Mouse (Mus musculus) embryonic facial prominence, embryonic 12.5 days (tissue): ENCODE results near the gene Slc7a4. TPM values are rescaled to one million over a fixed set of nuclear protein-coding genes. Genes with fewer than 3 reads are reported as not detected.

Experiments
- ATAC-seq: fragments of 200-750 bp; cut with Nextera tagmentation; 2 replicates; pipeline ENCODE4 v1.8.0; 2017; ENCODE audit not compliant: insufficient number of reproducible peaks, insufficient read depth, low FRiP score, low TSS enrichment
- H3K27ac ChIP-seq: fragments of 300-500 bp; sonication (generic); 2 replicates; pipeline ENCODE4 v1.5.1; 2016; ENCODE audit warnings: mild to moderate bottlenecking
- H3K27me3 ChIP-seq: fragments of 300-500 bp; sonication (generic); 2 replicates; pipeline ENCODE4 v1.6.1; 2016; ENCODE audit warnings: mild to moderate bottlenecking, moderate library complexity
- H3K36me3 ChIP-seq: fragments of 300-500 bp; sonication (generic); 2 replicates; pipeline ENCODE4 v1.6.1; 2016; ENCODE audit warnings: mild to moderate bottlenecking
- H3K4me1 ChIP-seq: fragments of 300-500 bp; sonication (generic); 2 replicates; pipeline ENCODE4 v1.6.1; 2016
- H3K4me2 ChIP-seq: fragments of 300-500 bp; sonication (generic); replicated peaks from 2 replicates; pipeline ENCODE4 v1.6.1; 2016; ENCODE audit warnings: mild to moderate bottlenecking, moderate library complexity
- H3K4me3 ChIP-seq: fragments of 300-500 bp; sonication (generic); 2 replicates; pipeline ENCODE4 v1.5.1; 2016; ENCODE audit warnings: mild to moderate bottlenecking
- H3K9ac ChIP-seq: fragments of 300-500 bp; sonication (generic); 2 replicates; pipeline ENCODE4 v1.6.1; 2016; ENCODE audit warnings: mild to moderate bottlenecking, moderate library complexity
- H3K9me3 ChIP-seq: fragments of 300-500 bp; sonication (generic); 2 replicates; pipeline ENCODE4 v1.6.1; 2016; ENCODE audit warnings: mild to moderate bottlenecking, moderate library complexity
- whole genome bisulfite sequencing: fragments of 180-500 bp; shearing (Covaris S2); methylation state at CpG from one replicate; pipeline ENCODE4 v1.1.7; 2016; 5-methylcytosine and 5-hydroxymethylcytosine counted together
- polyA plus RNA-seq: library from polyadenylated mRNA; unstranded; fragments of >200 nt; fragmentation: Nextera tagmentation; extraction: Ambion mirVana; gene quantifications from 2 replicates; pipeline ENCODE4 v1.2.1, GENCODE M21; 2016

Gene Slc7a4
- polyA plus RNA-seq, 1 experiment from 2014 or later, result 3.7 TPM

DNA sequence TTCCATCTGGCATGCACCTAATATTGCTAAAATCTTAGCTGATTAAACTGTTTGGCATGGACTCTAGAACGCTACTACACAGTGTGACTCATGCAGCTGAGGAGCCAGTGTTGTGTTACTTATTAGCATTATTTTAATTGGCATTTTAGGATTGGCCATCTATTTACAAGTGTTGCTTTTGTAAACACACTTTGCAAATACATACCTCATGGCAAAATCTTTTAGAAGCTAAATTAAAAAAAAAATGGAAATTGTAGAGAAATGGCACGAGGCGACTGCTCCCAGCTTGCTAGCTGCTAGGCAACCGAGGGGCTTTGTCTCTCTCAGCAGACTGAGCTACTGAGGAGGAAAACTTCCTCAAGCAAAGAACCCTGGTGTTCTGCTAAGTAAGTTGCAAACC is 21.9 kb upstream of the Slc7a4 start:
- H3K4me3 ChIP-seq, result no peak overlapping the region
- no peak overlapping the region for H3K27ac ChIP-seq
- H3K9me3 ChIP-seq, result no peaks in the 10 kb centered on the region
- H3K36me3 ChIP-seq, result no peaks in the 10 kb centered on the region
- no peak overlapping the region for H3K9ac ChIP-seq
- no peaks in the 10 kb centered on the region for H3K4me1 ChIP-seq
- whole genome bisulfite sequencing, result 67% methylated on average over 4 of the region's 4 CpGs
- ATAC-seq, result no peak
- H3K4me2 ChIP-seq, result no peak overlapping the region
- H3K27me3 ChIP-seq, result no peaks in the 10 kb centered on the region

DNA sequence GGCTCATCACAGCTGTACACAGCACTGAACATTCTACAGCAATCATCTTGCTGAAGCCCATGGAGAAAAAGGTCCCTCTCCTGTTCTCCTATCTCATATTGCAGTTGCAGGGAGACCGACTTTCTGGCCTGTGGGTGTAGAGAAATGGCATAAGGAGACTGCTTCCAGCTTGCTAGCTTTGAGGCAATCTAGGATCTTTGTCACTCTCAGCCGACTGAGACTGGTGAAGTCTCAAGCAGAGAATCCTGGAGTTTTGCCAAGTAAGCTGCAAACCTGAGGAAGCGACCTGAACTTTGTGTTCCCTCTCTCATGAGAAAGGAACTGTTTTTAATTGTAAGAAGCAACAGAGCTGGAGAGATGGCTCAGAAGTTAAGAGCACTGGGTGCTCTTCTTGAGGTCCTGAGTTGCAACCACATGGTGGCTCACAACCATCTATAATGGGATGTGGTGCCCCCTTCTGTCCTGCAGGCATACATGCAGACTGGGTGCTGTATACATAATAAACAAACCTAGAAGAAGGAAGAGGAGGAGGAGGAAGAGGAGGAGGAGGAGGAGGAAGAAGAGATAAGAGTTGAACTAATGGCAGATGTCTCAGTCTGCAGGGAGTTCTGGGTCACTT is 18.0 kb upstream of the Slc7a4 start:
- Histone ChIP-seq H3K4me1 (no peaks in the 10 kb centered on the region), H3K4me2 (no peak overlapping the region), H3K9ac (no peak overlapping the region), H3K36me3 (no peaks in the 10 kb centered on the region), H3K27ac (no peak overlapping the region), H3K27me3 (no peaks in the 10 kb centered on the region), H3K9me3 (no peaks in the 10 kb centered on the region), H3K4me3 (no peak overlapping the region)
- 64% methylated on average over 3 of the region's 3 CpGs for WGBS
- no peak for ATAC-seq

DNA sequence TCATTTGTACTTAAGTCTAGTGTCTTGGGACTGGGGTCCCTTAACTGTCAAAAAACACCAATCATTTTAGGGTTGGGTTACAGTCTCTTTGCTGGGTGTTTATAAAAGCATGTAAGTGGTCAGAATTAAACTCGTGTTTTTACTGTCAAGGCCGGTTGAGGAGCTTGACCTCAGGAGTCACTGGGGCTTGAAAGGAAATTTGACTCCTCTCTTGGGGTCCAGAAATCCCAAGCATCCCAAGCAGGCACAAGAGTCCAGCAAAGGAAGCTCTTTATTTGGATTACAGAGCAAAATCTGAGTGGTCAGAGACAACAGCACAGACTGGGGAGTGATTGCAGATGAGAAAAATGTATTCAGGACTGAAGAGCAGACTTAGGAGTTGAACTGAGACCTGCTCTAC is 7.7 kb upstream of the Slc7a4 start:
- H3K9ac ChIP-seq, result no peak overlapping the region
- H3K4me1 ChIP-seq, result no peaks in the 10 kb centered on the region
- H3K4me3 ChIP-seq, result no peak overlapping the region
- ATAC-seq, result no peak
- 5% methylated on average over 2 of the region's 2 CpGs for WGBS
- H3K4me2 ChIP-seq, result no peak overlapping the region
- peaks cover 3% of the 10 kb centered on the region; the same call in 1 of the 2 replicates for H3K9me3 ChIP-seq
- no peaks in the 10 kb centered on the region for H3K27me3 ChIP-seq
- no peak overlapping the region for H3K27ac ChIP-seq
- H3K36me3 ChIP-seq, result no peaks in the 10 kb centered on the region

DNA sequence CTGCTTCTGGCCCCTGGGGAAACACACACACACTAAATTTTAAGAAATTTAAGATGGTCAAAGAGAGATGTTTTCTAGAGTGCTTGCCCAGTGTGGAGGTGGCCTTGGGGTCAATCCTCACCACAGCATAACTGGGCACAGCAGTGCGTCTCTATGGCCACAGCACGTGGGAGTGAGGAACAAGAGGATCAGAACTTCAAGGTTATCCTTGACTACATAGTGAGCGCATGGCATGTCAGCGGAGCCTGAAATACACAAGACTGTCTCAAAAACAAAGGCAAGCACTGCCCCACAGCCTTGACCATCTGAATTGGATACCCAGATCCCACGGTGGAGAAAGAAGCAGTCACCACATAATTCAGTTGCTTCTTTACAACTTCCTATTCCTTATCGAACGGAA is 1.5 kb upstream of the Slc7a4 start:
- Histone ChIP-seq H3K27ac (no peak overlapping the region), H3K36me3 (no peaks in the 10 kb centered on the region), H3K4me1 (no peaks in the 10 kb centered on the region), H3K27me3 (no peaks in the 10 kb centered on the region), H3K9ac (no peak overlapping the region), H3K9me3 (peaks cover 3% of the 10 kb centered on the region; the same call in 1 of the 2 replicates), H3K4me2 (no peak overlapping the region), H3K4me3 (no peak overlapping the region)
- ATAC-seq, result no peak
- 88% methylated on average over 7 of the region's 7 CpGs for WGBS

DNA sequence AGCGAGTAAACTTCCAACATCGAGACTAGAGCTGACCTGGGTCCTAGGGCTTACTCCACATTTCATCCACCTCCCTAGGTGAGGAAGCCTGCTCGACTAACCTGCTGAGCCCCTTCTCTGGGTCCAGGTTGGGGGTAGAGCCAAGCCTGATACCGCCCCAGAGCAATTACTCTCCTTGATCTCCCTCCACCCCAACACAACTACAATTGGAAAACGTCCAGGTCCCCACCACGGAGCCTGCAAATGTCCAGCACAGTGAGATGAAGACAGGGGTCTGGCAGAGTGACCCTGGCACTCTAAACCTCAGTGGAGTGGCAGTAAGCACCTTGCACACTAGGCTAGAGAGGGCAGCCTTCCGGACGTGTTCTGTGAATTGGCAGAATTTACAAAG is 6.2 kb downstream of the Slc7a4 start:
- Histone ChIP-seq H3K4me2 (peak overlapping the region; percentile 76), H3K36me3 (no peaks in the 10 kb centered on the region), H3K9ac (peak overlapping the region; percentile 42; the same call in 1 of the 2 replicates), H3K27ac (no peak overlapping the region), H3K4me3 (peak overlapping the region; percentile 49), H3K27me3 (peaks cover 60% of the 10 kb centered on the region), H3K9me3 (no peaks in the 10 kb centered on the region), H3K4me1 (0 out of 2 replicates have a peak, but pooled peaks cover 6% of the 10 kb centered on the region)
- 23% methylated on average over 8 of the region's 8 CpGs for WGBS
- ATAC-seq, result no peak

DNA sequence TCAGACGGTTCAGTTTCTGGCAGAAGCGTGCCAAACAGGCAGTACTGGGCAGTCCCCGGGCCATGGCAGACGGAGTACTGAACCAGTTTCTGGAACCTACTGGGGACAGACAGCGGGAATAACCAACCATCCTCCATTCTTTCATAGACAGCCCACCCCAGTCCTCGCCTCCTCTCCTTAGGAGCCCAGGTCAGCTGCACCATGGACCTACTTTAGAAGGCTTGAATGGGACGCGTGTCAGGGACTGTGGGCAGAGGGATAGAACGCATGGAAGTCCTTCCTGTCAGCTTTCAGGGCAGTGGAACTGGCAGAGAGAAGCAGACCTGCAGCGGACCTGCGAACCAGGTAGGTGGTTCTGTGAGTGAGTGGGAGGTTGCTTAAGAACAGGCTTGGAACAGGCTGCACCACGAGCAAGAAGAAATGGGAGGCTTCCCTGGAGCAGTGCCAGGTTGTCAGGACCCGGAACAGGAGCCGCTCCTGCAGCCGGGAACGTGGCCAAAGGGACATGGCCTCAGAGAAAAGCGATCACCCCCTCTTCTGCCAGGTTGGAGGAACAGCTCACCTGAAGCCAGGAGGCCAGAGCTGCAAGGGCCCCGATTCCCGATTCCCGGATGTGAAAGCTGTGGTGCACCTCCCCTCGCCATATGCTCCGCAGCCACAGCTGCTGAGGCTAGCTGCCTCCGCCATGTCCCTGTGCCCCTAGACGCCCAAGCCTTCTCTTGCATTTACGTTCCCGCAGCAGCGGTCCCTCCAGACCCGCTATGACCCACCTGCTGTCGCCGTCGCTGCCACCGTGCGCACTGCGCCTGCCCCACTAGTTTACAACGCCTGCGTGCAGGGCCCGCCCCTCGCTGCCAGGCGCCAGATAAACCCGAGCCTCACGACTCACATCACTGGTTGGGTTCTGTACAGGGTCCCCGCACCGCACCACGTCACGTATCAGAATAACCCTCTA is 6.9 kb downstream of the Slc7a4 start:
- Histone ChIP-seq H3K27ac (no peak overlapping the region), H3K4me1 (0 out of 2 replicates have a peak, but pooled peaks cover 6% of the 10 kb centered on the region), H3K9me3 (no peaks in the 10 kb centered on the region), H3K4me3 (peak overlapping the region; percentile 49), H3K27me3 (peaks cover 60% of the 10 kb centered on the region), H3K4me2 (peak overlapping the region; percentile 76), H3K36me3 (no peaks in the 10 kb centered on the region), H3K9ac (peak overlapping the region; percentile 42)
- 14% methylated on average over 45 of the region's 45 CpGs for WGBS
- ATAC-seq, result no peak

DNA sequence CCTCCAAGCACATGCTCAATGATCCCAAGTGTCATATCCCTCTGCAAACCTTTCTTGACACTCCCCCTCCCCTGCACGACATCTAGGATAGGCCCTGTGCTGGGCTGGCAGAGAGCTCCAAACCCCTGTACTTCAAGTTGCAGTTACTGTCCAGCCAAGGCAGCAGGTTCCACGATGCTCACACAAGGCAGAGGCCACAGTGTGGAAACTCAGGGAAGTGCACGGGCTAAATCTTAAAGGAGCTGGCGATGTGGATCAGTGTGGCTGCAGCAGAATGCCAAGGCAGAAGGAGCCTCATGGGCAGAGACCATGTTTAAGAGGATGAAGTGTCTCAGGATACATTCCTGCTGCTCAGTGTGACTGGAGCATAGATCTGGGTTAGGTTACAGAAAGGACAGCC is 16.8 kb downstream of the Slc7a4 start:
- WGBS, result 31% methylated on average over 4 of the region's 4 CpGs
- H3K27me3 ChIP-seq, result peaks cover 10% of the 10 kb centered on the region; the same call in 1 of the 2 replicates

DNA sequence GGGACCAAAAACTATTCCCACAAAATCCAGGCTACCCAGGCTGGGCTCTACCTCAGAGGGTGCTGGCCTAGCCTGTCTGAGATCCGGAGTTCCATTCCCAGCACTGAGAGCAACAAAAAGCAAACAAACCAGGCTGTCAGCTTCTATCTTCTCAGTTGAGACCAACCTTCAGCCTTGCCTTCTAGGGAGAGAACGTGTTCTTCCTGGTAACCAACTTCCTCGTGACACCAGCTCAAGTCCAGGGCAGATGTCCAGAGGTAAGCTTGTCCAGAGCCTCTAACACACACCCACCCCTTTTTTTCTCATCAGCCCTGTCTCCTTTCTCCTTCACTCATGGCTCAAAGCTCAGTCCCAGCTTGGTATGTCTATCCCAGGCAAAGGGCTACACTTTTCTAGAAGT is 18.2 kb downstream of the Slc7a4 start:
- WGBS, result 67% methylated on average over 3 of the region's 3 CpGs
- Histone ChIP-seq H3K4me2 (no peak overlapping the region), H3K9me3 (no peaks in the 10 kb centered on the region), H3K9ac (no peak overlapping the region), H3K27ac (no peak overlapping the region), H3K4me1 (peaks cover 19% of the 10 kb centered on the region), H3K36me3 (no peaks in the 10 kb centered on the region), H3K4me3 (no peak overlapping the region), H3K27me3 (peaks cover 21% of the 10 kb centered on the region)
- no peak for ATAC-seq

More for the DNA sequence above, 16.8 kb downstream of the Slc7a4 start:
- no peak overlapping the region for H3K4me2 ChIP-seq
- no peak overlapping the region for H3K9ac ChIP-seq
- no peaks in the 10 kb centered on the region for H3K9me3 ChIP-seq
- ATAC-seq, result no peak
- H3K4me1 ChIP-seq, result peaks cover 11% of the 10 kb centered on the region
- H3K27ac ChIP-seq, result no peak overlapping the region
- H3K4me3 ChIP-seq, result no peak overlapping the region
- H3K36me3 ChIP-seq, result no peaks in the 10 kb centered on the region

DNA sequence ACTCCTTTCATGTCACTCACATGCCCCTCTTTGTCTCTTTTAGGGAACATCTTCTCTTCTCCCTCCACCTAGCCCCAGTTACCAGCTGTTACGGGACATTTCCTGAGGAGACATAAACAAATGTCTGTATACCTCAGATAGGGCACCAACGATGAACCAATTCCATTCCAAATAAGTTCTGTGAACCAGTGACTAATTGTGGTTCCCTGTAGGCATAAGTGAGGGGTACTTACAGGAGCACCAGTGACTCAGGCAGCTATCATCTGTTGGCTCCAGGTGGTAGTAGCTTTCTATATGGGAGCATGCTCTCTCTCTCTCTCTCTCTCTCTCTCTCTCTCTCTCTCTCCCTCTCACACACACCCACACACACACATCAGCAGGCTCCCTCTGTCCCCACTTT is 18.8 kb downstream of the Slc7a4 start:
- Histone ChIP-seq H3K36me3 (no peaks in the 10 kb centered on the region), H3K9ac (no peak overlapping the region), H3K4me2 (no peak overlapping the region), H3K4me1 (peaks cover 19% of the 10 kb centered on the region), H3K4me3 (no peak overlapping the region), H3K27ac (no peak overlapping the region), H3K27me3 (peaks cover 21% of the 10 kb centered on the region), H3K9me3 (no peaks in the 10 kb centered on the region)
- ATAC-seq, result no peak
- WGBS, result 67% methylated on average over 2 of the region's 2 CpGs

DNA sequence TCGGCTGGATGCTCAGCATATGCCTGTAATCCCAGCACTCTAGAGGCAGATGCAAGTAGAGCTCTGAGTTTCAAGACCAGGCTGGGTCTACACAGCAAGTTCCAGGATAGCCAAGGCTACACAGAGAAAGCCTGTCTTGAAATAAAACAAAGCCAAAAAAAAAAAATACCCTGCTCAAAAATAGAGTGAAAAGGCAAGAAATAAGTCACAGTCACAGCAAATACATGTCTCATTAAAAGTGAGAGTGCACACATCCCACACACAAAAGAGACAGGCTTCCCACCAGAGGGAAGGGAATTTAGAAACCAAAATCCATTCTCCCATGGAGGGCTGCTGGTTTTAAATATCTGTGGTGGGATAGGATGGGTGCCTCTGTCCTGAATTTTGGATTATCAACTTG is 19.4 kb downstream of the Slc7a4 start:
- H3K36me3 ChIP-seq, result no peaks in the 10 kb centered on the region
- H3K4me3 ChIP-seq, result no peak overlapping the region
- H3K4me2 ChIP-seq, result no peak overlapping the region
- H3K4me1 ChIP-seq, result peaks cover 26% of the 10 kb centered on the region
- WGBS, result 10% methylated on average over 1 of the region's 1 CpGs
- H3K9ac ChIP-seq, result no peak overlapping the region
- H3K27ac ChIP-seq, result no peak overlapping the region
- H3K9me3 ChIP-seq, result no peaks in the 10 kb centered on the region
- H3K27me3 ChIP-seq, result peaks cover 21% of the 10 kb centered on the region
- ATAC-seq, result no peak

DNA sequence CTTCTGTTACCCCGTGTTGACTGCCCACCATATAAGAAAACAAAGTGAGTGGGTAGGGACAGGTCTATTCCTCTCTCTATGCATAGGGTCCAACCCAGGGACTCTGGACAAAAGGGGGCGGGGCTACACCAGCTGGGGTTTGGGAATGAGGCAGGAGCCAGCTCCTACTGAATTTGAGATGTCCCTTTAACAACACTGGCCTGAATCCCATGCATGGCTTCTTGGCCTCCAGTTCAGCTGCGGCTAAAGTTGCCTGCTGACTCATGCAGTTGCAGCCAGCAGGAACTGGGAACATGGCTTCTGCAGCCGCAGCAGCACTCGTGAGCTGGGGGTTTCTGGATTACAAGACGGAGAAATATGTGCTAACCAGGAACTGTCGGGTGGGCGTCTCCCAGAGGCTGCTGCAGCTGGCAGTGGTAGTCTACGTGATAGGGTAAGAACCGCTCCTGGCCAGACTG is 21.2 kb downstream of the Slc7a4 start, which contains the start of gene P2rx6:
TSS of gene P2rx6 (plus strand) at position 135 of the 458 bp plus-strand sequence.
- Histone ChIP-seq H3K27me3 (peaks cover 18% of the 10 kb centered on the region), H3K9me3 (no peaks in the 10 kb centered on the region), H3K4me2 (peak within 1 kb of the TSS; percentile 49), H3K4me1 (peaks cover 31% of the 10 kb centered on the region), H3K9ac (no peak within 1 kb of the TSS), H3K27ac (0 out of 2 replicates have a peak within 1 kb of the TSS, but pooled peaks have one; percentile 17), H3K36me3 (no peaks in the 10 kb centered on the region), H3K4me3 (peak within 1 kb of the TSS; percentile 28)
- WGBS, result 2% methylated on average over 10 of the region's 10 CpGs
- 0 out of 2 replicates have a peak, but pooled peaks have one; percentile 22 for ATAC-seq
